Mouse (Mus musculus) liver, embryonic 14.5 days (tissue): ENCODE results near the gene Pcnt. TPM values are rescaled to one million over a fixed set of nuclear protein-coding genes. Genes with fewer than 3 reads are reported as not detected.

Experiments
- ATAC-seq: fragments of 200-750 bp; cut with Nextera tagmentation; 2 replicates; pipeline ENCODE4 v1.8.0; 2017; ENCODE audit warnings: moderate number of reproducible peaks, mild to moderate bottlenecking, moderate library complexity; ENCODE audit not compliant: insufficient read depth
- DNase-seq, 3 experiments: peaks; one replicate each; pipeline ENCODE4 v3.0.0-alpha.2; 2012 to 2013; ENCODE audit warnings: low read depth in 3 of 3, low spot score in 3 of 3
- H3K27ac ChIP-seq: fragments of 300-500 bp; sonication (generic); 2 replicates; pipeline ENCODE4 v1.5.1; 2014; ENCODE audit warnings: moderate library complexity, mild to moderate bottlenecking, control low read depth, inconsistent platforms
- H3K27me3 ChIP-seq: fragments of 300-500 bp; sonication (generic); 2 replicates; pipeline ENCODE4 v1.6.1; 2014; ENCODE audit warnings: mild to moderate bottlenecking, low read length, moderate library complexity; ENCODE audit not compliant: control insufficient read depth, insufficient read depth
- H3K36me3 ChIP-seq: fragments of 300-500 bp; sonication (generic); replicated peaks from 2 replicates; pipeline ENCODE4 v1.6.1; 2014; ENCODE audit warnings: low read depth; ENCODE audit not compliant: control insufficient read depth, insufficient read depth
- H3K4me1 ChIP-seq, 2 experiments: fragments of 200-500 bp in 1 of 2; fragments of 300-500 bp in 1 of 2; sonication (generic) in 1 of 2; replicated peaks; 2 replicates each; pipeline ENCODE4 v1.6.1; 2012 to 2014; ENCODE audit warnings: antibody characterized with exemption in 1 of 2, inconsistent platforms in 1 of 2, low read length in 1 of 2; ENCODE audit not compliant: control insufficient read depth in 2 of 2, insufficient read depth in 2 of 2
- H3K4me2 ChIP-seq: fragments of 300-500 bp; sonication (generic); 2 replicates; pipeline ENCODE4 v1.6.1; 2014; ENCODE audit warnings: low read depth, mild to moderate bottlenecking, control low read depth, moderate library complexity
- H3K4me3 ChIP-seq, 2 experiments: fragments of 200-500 bp in 1 of 2; fragments of 300-500 bp in 1 of 2; sonication (generic) in 1 of 2; 2 replicates each; pipeline ENCODE4 v1.5.1; 2012 to 2014; ENCODE audit warnings: low read depth in 2 of 2, low read length in 2 of 2, mild to moderate bottlenecking in 2 of 2, control low read depth in 1 of 2, inconsistent platforms in 1 of 2, moderate library complexity in 1 of 2; ENCODE audit not compliant: insufficient read depth in 1 of 2
- H3K9ac ChIP-seq: fragments of 300-500 bp; sonication (generic); replicated peaks from 2 replicates; pipeline ENCODE4 v1.6.1; 2014; ENCODE audit warnings: mild to moderate bottlenecking, control low read depth, moderate library complexity
- H3K9me3 ChIP-seq: fragments of 300-500 bp; sonication (generic); 2 replicates; pipeline ENCODE4 v1.6.1; 2016; ENCODE audit warnings: low read length, mixed read lengths; ENCODE audit not compliant: control insufficient read depth
- CTCF ChIP-seq: IDR thresholded peaks from 2 replicates; pipeline ENCODE4 v1.5.1; 2016; ENCODE audit warnings: antibody characterized with exemption, low read depth, control low read depth
- EP300 ChIP-seq: IDR thresholded peaks from 2 replicates; pipeline ENCODE4 v1.6.1; 2016; ENCODE audit warnings: antibody characterized with exemption, low read depth
- WGBS: fragments of 180-500 bp; shearing (Covaris S2); extraction: QIAGEN DNeasy Blood & Tissue Kit; methylation state at CpG from one replicate; pipeline ENCODE4 v1.1.7; 2014; ENCODE audit not compliant: insufficient replicate concordance; 5-methylcytosine and 5-hydroxymethylcytosine counted together
- polyA plus RNA-seq, 2 experiments: library from polyadenylated mRNA; depleted of rRNA in 1 of 2; stranded (reverse) in 1 of 2; unstranded in 1 of 2; fragments of >200 nt; fragmentation: Nextera tagmentation in 1 of 2; extraction: Ambion mirVana in 1 of 2; gene quantifications; 2 replicates each; pipeline versions ENCODE4 v1.2.1 to v1.2.3; 2012 to 2014

Pcnt gene
- polyA plus RNA-seq, 2 experiments = 9.3 to 19.9 TPM

- Histone ChIP-seq H3K9ac (no peak overlapping the region), H3K9me3 (no peaks in the 10 kb centered on the region), H3K4me3 (no peak overlapping the region), H3K4me2 (no peak overlapping the region), H3K36me3 (peaks cover 50% of the 10 kb centered on the region), H3K27me3 (no peaks in the 10 kb centered on the region), H3K4me1 (no peaks in the 10 kb centered on the region), H3K27ac (no peak overlapping the region)
- WGBS = 87% methylated on average over 13 of the region's 13 CpGs
- ATAC-seq = no peak
- no peak for DNase-seq
- TF ChIP-seq CTCF (no peak), EP300 (no peak)
These were observed 38.3 kb upstream of the Pcnt start for GRCm38 (mm10) chr10:76480851-76481250.

- H3K27ac ChIP-seq = no peak overlapping the region
- DNase-seq = no peak
- H3K27me3 ChIP-seq = no peaks in the 10 kb centered on the region
- 80% methylated on average over 5 of the region's 5 CpGs for WGBS
- no peak for ATAC-seq
- H3K4me3 ChIP-seq = no peak overlapping the region
- no peaks in the 10 kb centered on the region for H3K9me3 ChIP-seq
- no peak overlapping the region for H3K9ac ChIP-seq
- no peaks in the 10 kb centered on the region; a peak in 1 of 4 replicates for H3K4me1 ChIP-seq
- H3K4me2 ChIP-seq = no peak overlapping the region
- TF ChIP-seq EP300 (no peak), CTCF (no peak)
- H3K36me3 ChIP-seq = peaks cover 35% of the 10 kb centered on the region
These were observed 31.2 kb upstream of the Pcnt start for GRCm38 (mm10) chr10:76473759-76474158.

- peak within 1 kb of the TSS; percentile 91 for H3K9ac ChIP-seq
- peak within 1 kb of the TSS; percentile 82 for H3K4me2 ChIP-seq
- TF ChIP-seq EP300 (no peak; the same call in 1 of the 2 replicates), CTCF (peak; percentile 70)
- WGBS = under 1% methylated on average over 55 of the region's 55 CpGs
- H3K9me3 ChIP-seq = no peaks in the 10 kb centered on the region
- H3K27ac ChIP-seq = peak within 1 kb of the TSS; percentile 85
- DNase-seq (peak; percentile 80 to 84 (median 82)), ATAC-seq (peak; percentile 95)
- peaks cover 0 to 3% of the 10 kb centered on the region in 2 experiments; a peak in 2 of 4 replicates for H3K4me1 ChIP-seq
- no peaks in the 10 kb centered on the region for H3K27me3 ChIP-seq
- peak within 1 kb of the TSS; percentile 81 to 88 for H3K4me3 ChIP-seq
- peaks cover 16% of the 10 kb centered on the region for H3K36me3 ChIP-seq
These were observed 25.9 kb upstream of the Pcnt start, which contains the start of the genes Mcm3ap and Ybey for GRCm38 (mm10) chr10:76468203-76469162. Gene Mcm3ap, plus strand, starts transcription at chr10:76468927. Gene Ybey, minus strand, starts transcription at chr10:76469114.

DNA sequence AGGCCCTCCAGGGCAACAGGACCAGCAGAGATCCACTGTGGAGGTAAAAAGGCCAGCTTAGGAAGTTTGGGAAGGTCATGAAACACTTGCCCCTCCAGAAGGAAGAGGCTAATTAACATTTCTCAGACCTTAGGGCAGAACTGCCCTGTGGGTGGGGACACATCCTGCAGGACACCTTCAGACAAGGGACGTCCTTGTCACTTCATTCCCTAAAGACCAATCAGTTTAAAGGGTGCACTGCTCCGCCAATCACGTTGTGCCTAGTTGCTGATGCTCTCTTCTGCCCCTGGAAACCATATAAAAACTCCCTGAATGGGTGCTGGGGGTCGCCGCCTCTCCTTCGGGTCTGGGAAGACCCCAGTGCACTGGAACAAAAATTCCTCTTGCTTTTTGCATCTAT is 20.1 kb upstream of the Pcnt start:
- DNase-seq = no peak
- Histone ChIP-seq H3K9me3 (no peaks in the 10 kb centered on the region), H3K4me1 (peaks cover 0 to 1% of the 10 kb centered on the region in 2 experiments; a peak in 1 of 4 replicates), H3K4me2 (no peak overlapping the region), H3K4me3 (no peak overlapping the region), H3K27me3 (no peaks in the 10 kb centered on the region), H3K36me3 (no peaks in the 10 kb centered on the region), H3K9ac (no peak overlapping the region), H3K27ac (no peak overlapping the region)
- ATAC-seq = no peak
- WGBS = 63% methylated on average over 6 of the region's 6 CpGs
- TF ChIP-seq EP300 = no peak
- TF ChIP-seq CTCF = no peak

GRCm38 (mm10) chr10:76462312-76462711 is 19.7 kb upstream of the Pcnt start:
- no peak for ATAC-seq
- Histone ChIP-seq H3K4me1 (no peaks in the 10 kb centered on the region), H3K4me2 (no peak overlapping the region), H3K9ac (no peak overlapping the region), H3K36me3 (no peaks in the 10 kb centered on the region), H3K27me3 (no peaks in the 10 kb centered on the region), H3K4me3 (no peak overlapping the region), H3K27ac (no peak overlapping the region), H3K9me3 (no peaks in the 10 kb centered on the region)
- no peak for DNase-seq
- WGBS = 77% methylated on average over 7 of the region's 7 CpGs
- no peak for TF ChIP-seq EP300
- no peak for TF ChIP-seq CTCF
